Mouse (Mus musculus): Measurements from ENCODE around the gene Zfp969. TPM values are rescaled to one million over a fixed set of nuclear protein-coding genes. Genes with fewer than 3 reads are reported as not detected.
"Not testable (repeated sequence)": the region's sequence is repeated elsewhere in the genome, so short reads cannot be mapped to it uniquely, and the experiment has no call there.

Zfp969 gene
- 10 to 100 TPM in 1 of 4 experiments, 1 to 10 TPM in 2, not detected in 1; 6.6 to 10.3 (median 7.4) TPM for total RNA-seq (2022)

GRCm38 (mm10) chr2:175703546-175703945, at the start of gene Zfp969:
Gene Zfp969 (minus strand): TSS chr2:175703646.
- not testable (repeated sequence) for DNase-seq (ENCODE audit: low spot score in 2 of 2)

- not testable (repeated sequence) for DNase-seq (ENCODE audit: low spot score in 2 of 2)
Observed at GRCm38 (mm10) chr2:175741237-175741636, 37.8 kb upstream of the Zfp969 start, which contains the start of gene Gm2007. Gene Gm2007 (plus strand): TSS chr2:175741537.

DNA sequence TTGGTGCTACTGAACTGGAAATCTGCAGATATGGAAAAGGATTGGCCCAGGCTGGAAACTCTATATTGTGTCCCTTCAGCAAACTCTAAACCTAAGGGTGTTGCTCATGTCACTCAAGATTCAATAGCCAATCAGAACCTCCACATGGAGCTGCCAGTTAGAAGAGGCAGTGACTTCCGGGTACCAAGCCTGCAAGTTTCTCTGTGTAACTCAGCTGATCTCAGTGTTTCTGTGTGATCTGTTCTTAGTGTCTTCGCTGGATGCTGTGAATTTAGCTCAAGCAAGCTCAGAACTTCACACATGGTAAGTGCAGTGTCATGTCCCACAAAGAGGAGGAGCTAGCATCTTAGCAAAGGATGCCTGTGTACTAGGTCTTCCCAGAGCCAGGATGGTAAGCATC, 59.8 kb downstream of the Zfp969 start, which contains the start of gene Gm11007:
Gene Gm11007 (plus strand): TSS at position 301 of the 400 bp plus-strand sequence.
- not testable (repeated sequence) for DNase-seq (ENCODE audit: low spot score in 2 of 2)

Other genes with a start within 250 kb of the Zfp969 start
- gene Zfp965, start 233.7 kb downstream of the Zfp969 start, total RNA-seq (2022), result 1 to 10 TPM; 4.0 to 6.4 (median 4.6) TPM
- not detected for gene Gm11007, start 59.7 kb downstream of the Zfp969 start, total RNA-seq (2022)
- gene Gm2007, start 37.9 kb upstream of the Zfp969 start, total RNA-seq (2022), result not detected
- gene Gm14288, start 97.4 kb upstream of the Zfp969 start, total RNA-seq (2022), result 10 to 100 TPM in 2 of 4 experiments, 1 to 10 TPM in 2; 1.4 to 13.3 (median 10.3) TPM
- 10 to 100 TPM; 10.5 to 18.2 (median 15.5) TPM for gene Gm6710, start 165.6 kb upstream of the Zfp969 start, total RNA-seq (2022)
- 1 to 10 TPM; 5.4 to 6.6 (median 5.6) TPM for gene Zfp966, start 227.5 kb upstream of the Zfp969 start, total RNA-seq (2022)

Data from gastrocnemius, adult 8-10 months (tissue).